Mouse (Mus musculus): Measurements from ENCODE around the gene Eif4e2. TPM values are rescaled to one million over a fixed set of nuclear protein-coding genes. Genes with fewer than 3 reads are reported as not detected.
A peak's percentile ranks its signal among the peaks of the same experiment; 100 is the strongest.

Eif4e2 gene
- 10 to 100 TPM; 56.9 to 59.4 TPM for total RNA-seq (2021)
- long read RNA-seq, transcript Eif4e2-202 (7 exons, 3,394 nt) = major isoform, 5 of 43 reads
- long read RNA-seq, partial matches to known transcripts = 1 of 43 reads
- long read RNA-seq, other reads (novel, unspliced or antisense) = 33 of 43 reads

- peak; percentile 90 to 93 for DNase-seq (ENCODE audit: low spot score in 2 of 2)
These were observed at the start of gene Eif4e2 for GRCm38 (mm10) chr1:87213735-87214704. TSS of gene Eif4e2 (plus strand) at chr1:87213914.

GRCm38 (mm10) chr1:87164164-87164795 lies 49.4 kb upstream of the Eif4e2 start:
- DNase-seq (ENCODE audit: low spot score in 2 of 2) = no peak

GRCm38 (mm10) chr1:87164796-87165184 lies 48.9 kb upstream of the Eif4e2 start:
- DNase-seq (ENCODE audit: low spot score in 2 of 2) = no peak

GRCm38 (mm10) chr1:87170458-87170857 lies 43.3 kb upstream of the Eif4e2 start:
- no peak for DNase-seq (ENCODE audit: low spot score in 2 of 2)

GRCm38 (mm10) chr1:87171312-87171711 lies 42.4 kb upstream of the Eif4e2 start:
- DNase-seq (ENCODE audit: low spot score in 2 of 2) = no peak

GRCm38 (mm10) chr1:87172316-87172715 lies 41.4 kb upstream of the Eif4e2 start:
- no peak for DNase-seq (ENCODE audit: low spot score in 2 of 2)

GRCm38 (mm10) chr1:87174006-87174955 lies 39.4 kb upstream of the Eif4e2 start:
- DNase-seq (ENCODE audit: low spot score in 2 of 2) = peak in 1 of 2 experiments; percentile 63

DNA sequence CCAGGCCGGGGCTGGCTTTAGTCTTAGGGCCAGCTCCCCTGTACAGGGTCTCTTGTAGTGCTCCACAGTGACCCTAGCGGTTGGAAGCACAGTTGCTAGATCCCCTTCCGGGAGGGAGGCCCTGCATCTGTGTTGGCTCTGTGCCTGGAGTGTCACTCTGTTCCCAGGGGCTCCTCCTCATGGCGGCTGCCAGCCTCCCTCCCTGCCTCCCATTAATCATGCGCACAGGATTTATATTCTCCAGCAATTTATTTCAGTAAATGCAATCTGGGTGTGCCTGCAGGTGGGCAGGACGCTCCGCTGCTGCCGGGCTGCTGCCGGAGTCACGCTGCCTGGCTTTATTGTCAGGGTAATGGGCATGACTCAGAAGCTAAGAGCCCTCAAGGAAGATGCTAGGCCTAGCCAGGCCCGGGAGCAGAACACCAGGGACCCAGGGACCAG lies 37.8 kb upstream of the Eif4e2 start:
- DNase-seq (ENCODE audit: low spot score in 2 of 2) = peak; percentile 60 to 71

DNA sequence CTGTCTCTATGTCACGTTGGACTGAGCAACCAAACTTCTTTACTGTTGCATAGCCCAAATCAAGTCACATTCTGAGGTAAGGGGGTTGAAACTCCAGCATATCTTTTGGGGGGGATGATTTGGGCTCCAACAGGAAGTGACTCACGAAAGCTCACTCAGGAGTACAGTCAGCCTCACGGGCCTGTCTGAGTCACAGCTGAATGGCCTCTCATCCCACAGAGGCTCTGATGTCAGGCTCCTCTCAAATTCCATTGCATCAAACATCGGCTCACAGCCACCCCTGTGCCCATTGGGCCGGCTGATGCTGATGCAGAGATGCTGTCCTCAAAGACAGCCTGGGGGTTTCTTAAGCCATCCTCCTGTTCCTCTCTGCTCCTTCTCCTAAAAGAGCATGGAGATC lies 32.8 kb upstream of the Eif4e2 start:
- DNase-seq (ENCODE audit: low spot score in 2 of 2) = no peak

DNA sequence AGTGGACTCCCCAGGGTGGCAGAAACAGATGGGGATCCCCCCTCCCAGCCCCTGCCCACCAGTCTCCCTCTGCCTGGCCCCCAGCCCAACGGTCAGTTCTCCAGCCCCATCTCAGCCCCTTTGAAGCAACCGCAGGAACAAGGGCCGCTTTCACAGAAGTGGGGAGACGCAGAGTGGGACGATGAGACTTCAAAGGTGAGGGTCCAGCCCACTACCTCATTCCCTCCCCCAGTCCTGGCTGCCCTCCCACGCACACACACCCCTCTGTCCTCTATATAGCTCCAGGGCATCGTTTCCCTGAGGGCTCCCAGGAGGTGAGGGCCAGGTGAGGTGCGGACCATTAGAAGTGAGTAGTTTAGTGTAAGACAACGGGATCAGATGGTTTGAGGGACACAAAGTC lies 30.7 kb upstream of the Eif4e2 start, which contains the start of gene Prss56:
TSS of gene Prss56 (plus strand) at position 301 of the 400 bp plus-strand sequence.
- no peak for DNase-seq (ENCODE audit: low spot score in 2 of 2)

DNA sequence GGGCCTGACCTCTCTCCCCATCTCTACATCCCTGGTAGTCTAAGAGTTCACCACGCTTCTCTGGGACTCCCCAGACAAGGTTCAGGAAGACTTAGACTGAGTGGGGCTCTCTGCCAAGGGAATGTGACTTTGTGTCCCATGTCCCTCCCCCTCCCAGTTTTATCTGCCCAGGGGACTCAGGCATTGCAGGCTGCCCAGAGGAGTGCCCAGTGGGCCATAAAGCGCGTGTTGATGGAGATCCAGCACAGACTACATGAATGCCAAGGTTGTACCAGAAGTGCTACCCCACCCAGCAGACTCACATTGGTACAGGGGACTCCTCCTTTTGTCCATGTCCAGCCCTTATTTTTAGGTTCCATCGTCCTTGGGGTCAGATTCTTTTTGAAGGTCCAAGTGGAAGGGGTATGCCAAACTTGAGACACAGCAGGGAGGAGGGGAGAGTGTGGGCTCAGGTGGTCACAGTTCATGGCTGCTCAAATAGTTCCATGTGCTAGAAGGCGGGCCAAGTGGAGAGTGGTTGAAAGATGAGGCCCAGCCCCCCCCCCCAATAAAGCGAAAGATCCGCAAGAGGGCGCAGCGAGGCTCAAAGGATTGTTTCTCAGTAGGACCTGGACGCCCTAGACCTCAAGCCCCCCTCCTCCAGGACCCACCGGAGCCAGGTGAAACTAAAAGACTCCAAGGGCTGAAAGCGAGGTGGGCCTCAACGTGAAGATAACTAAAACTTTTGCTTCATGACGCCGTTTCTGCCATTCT lies 29.5 kb upstream of the Eif4e2 start:
- no peak for DNase-seq (ENCODE audit: low spot score in 2 of 2)

DNA sequence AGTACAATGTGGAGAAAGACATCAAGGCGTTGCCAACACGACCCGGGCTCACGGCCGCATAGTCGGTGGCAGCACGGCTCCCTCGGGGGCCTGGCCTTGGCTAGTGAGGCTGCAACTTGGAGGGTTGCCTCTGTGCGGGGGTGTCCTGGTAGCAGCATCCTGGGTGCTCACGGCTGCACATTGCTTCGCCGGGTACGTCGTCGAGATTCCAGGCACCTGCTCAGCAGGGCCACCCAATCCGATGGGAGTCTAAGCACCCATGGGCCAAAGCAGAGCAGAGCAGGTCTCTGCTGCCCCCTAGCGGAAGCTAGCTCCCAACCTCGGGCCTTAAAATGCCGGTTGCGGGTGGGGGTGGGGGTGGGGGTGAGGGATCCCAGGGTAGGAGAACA lies 29.0 kb upstream of the Eif4e2 start:
- DNase-seq (ENCODE audit: low spot score in 2 of 2) = peak; percentile 40 to 77

DNA sequence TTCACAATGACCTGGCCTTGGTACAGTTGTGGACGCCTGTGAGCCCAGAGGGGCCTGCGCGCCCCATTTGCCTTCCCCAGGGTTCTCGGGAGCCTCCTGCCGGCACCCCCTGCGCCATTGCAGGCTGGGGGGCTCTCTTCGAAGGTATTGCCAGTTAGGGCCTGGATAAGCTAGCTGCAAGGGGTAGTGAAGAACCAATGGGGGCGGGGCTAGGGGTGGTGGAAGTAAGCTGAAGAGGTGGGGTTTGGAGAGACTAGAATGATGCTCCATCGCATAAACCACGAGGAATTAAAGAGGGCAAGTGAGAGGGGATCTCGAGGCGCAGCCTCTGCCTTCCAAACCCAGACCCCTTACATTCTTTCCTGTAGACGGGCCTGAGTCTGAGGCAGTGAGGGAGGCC lies 28.2 kb upstream of the Eif4e2 start:
- no peak for DNase-seq (ENCODE audit: low spot score in 2 of 2)

GRCm38 (mm10) chr1:87186261-87187036 lies 27.3 kb upstream of the Eif4e2 start:
- no peak for DNase-seq (ENCODE audit: low spot score in 2 of 2)

DNA sequence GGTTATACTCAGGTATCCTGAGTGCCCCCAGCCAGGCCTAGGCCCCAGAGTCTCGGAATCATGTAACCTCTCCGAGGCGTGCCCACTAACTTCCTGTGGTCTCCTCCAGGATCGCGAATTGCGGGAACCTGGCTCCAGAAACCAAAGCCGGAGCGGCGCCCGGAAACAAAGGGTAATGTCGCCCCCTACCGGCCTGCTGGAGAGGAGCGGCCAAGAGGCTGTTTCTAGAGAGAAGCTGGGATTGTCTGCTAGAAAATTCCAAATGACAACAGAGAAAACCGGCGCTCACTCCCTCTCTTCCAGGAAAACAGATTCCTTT lies 26.7 kb upstream of the Eif4e2 start:
- peak; percentile 39 to 80 for DNase-seq (ENCODE audit: low spot score in 2 of 2)

DNA sequence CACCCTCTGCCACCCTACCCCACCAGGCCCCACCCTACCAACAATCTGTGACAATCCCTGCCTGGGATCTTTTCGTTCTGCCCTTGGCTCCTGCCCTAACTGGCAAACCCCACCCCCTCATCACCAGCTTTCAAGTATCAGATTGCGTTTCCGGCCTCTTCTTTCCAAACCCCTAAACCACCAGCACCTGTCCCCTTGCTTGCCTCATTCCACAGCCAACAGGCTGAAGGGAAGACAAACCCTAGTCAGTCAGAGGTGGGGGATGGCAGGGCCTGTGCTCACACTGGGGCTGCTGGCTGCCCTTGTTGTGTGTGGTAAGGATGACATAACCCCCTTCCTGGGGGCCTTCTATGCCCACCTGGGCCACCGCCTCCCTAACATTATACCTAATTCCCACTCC lies 23.3 kb upstream of the Eif4e2 start, which contains the start of gene Chrnd:
TSS of gene Chrnd (plus strand) at position 179 of the 400 bp plus-strand sequence.
- DNase-seq (ENCODE audit: low spot score in 2 of 2) = no peak

DNA sequence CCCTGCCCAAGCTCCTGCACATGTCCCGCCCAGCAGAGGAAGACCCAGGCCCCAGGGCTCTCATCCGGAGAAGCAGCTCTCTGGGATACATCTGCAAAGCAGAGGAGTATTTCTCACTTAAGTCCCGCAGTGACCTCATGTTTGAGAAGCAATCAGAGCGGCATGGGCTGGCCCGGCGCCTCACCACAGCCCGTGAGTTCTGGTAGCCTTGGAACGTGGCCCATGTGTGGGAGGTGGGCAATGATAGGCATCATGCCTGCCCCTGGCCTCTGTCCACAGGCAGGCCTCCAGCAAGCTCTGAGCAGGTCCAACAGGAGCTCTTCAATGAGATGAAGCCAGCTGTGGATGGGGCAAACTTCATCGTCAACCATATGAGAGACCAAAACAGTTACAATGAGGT lies 16.4 kb upstream of the Eif4e2 start:
- DNase-seq (ENCODE audit: low spot score in 2 of 2) = no peak

GRCm38 (mm10) chr1:87198119-87199065 lies 15.3 kb upstream of the Eif4e2 start:
- DNase-seq (ENCODE audit: low spot score in 2 of 2) = no peak
